Comparison of ENCODE assay signal across 30 mouse cellular contexts in genomic region chr13:41285448-41285847, GRCm38 (mm10). TPM values are rescaled to one million over a fixed set of nuclear protein-coding genes. Genes with fewer than 3 reads are reported as not detected.
DNase-seq lines count a peak whose midpoint lies in the region; ATAC-seq and TF ChIP-seq lines count a peak whose summit lies in the region.
"Had no signal": no experiment of that assay in that cellular context is flagged by ENCODE, and none has a peak within 500 bp of the region (broad histone marks: within the 10 kb centered on the region; RNA-seq: fewer than 3 reads in every experiment).

No protein-coding gene starts in this region.

- H3K9me3 ChIP-seq in limb, embryonic 10.5 days (replicated peaks), result no peaks in the 10 kb centered on the region
- H3K9me3 ChIP-seq: embryonic facial prominence, embryonic 13.5 days; embryonic facial prominence, embryonic 15.5 days; forebrain, embryonic 10.5 days; forebrain, embryonic 12.5 days had no signal

- POLR2A ChIA-PET in Patski (lab: Charles Lee), result interaction anchor here (1.4 kb wide), 1 partner anchor 354 kb away, joined by 3 read pairs; no protein-coding TSS in a partner anchor

- no peak overlapping the region for H3K4me3 ChIP-seq in limb, embryonic 10.5 days
- H3K4me3 ChIP-seq: embryonic facial prominence, embryonic 13.5 days; embryonic facial prominence, embryonic 15.5 days; erythroblast, embryonic 14.5 days; forebrain, embryonic 10.5 days; forebrain, embryonic 12.5 days had no signal

- H3K36me3 ChIP-seq in limb, embryonic 10.5 days, result no peaks in the 10 kb centered on the region
- H3K36me3 ChIP-seq: embryonic facial prominence, embryonic 13.5 days; embryonic facial prominence, embryonic 15.5 days; forebrain, embryonic 10.5 days; forebrain, embryonic 12.5 days had no signal

- H3K27me3 ChIP-seq in Patski, result no peaks in the 10 kb centered on the region
- H3K27me3 ChIP-seq in limb, embryonic 10.5 days (ENCODE audit: low read depth, poor library complexity, severe bottlenecking), result no peaks in the 10 kb centered on the region
- H3K27me3 ChIP-seq: embryonic facial prominence, embryonic 13.5 days; embryonic facial prominence, embryonic 15.5 days; forebrain, embryonic 12.5 days had no signal

- ATAC-seq in Patski, result peak; percentile 51
- ATAC-seq: forebrain, embryonic 14.5 days; forebrain, embryonic 16.5 days had no signal

- H3K4me1 ChIP-seq in limb, embryonic 10.5 days, result no peaks in the 10 kb centered on the region
- H3K4me1 ChIP-seq: embryonic facial prominence, embryonic 13.5 days; embryonic facial prominence, embryonic 15.5 days; forebrain, embryonic 10.5 days; forebrain, embryonic 12.5 days had no signal

- WGBS in limb, embryonic 10.5 days, result 81% methylated on average over 4 of the region's 4 CpGs

- no peak for TF ChIP-seq CTCF in Patski (IDR thresholded peaks at IDR 0.05)

- CTCF ChIA-PET in Patski (lab: Charles Lee), result interaction anchor here (1.0 to 4.3 kb wide), 5 partner anchors 8 to 289 kb away, joined by 3 to 18 read pairs (median 3); partner anchors contain the start of gene Gm17364

- in situ Hi-C loops in Patski (cut with MboI; ENCODE audit: low pct_unique_long_range_greater_than_20kb), result loop anchor here (5.0 to 25.0 kb wide), 3 partner anchors 287 to 977 kb away; no protein-coding TSS in a partner anchor

- peak; percentile 24 for DNase-seq in heart, adult 11 months
- no peak for DNase-seq in heart, adult 8-10 months (ENCODE audit: low spot score)
- peak; percentile 76 for DNase-seq in 3T3-L1 (ENCODE audit: low read depth, low spot score)
- DNase-seq in Patski (ENCODE audit: low read depth, low spot score), result peak; percentile 49
- no peak for DNase-seq in limb, embryonic 10.5 days (ENCODE audit: low spot score)
- DNase-seq in frontal cortex, postnatal 36 days (ENCODE audit: low spot score in 2 of 2), result no peak
- DNase-seq: adrenal gland, adult 2 months; adrenal gland, postnatal 10 days; adrenal gland, postnatal 25 days; cerebellum, adult 11 months; cerebellum, adult 18-20 months; cerebellum, adult 8-10 months; cerebellum, adult 9-11 months; cerebellum, postnatal 14 days; cerebellum, postnatal 36 days; embryo, embryonic 11 days had no signal

- no peak overlapping the region for H3K27ac ChIP-seq in limb, embryonic 10.5 days
- H3K27ac ChIP-seq: embryonic facial prominence, embryonic 13.5 days; embryonic facial prominence, embryonic 15.5 days; forebrain, embryonic 10.5 days; forebrain, embryonic 12.5 days had no signal

RNA-seq across cellular contexts. Expression of gene Gm17364, which starts 11.7 kb away (rescaled TPM):
- total RNA-seq in heart, adult 8-10 months (2022), result not detected
- not detected for polyA plus RNA-seq in Patski (2021)
- polyA plus RNA-seq in limb, embryonic 10.5 days (2016; fragmentation: Nextera tagmentation; extraction: Ambion mirVana), result not detected in 2 replicates
- total RNA-seq: adrenal gland, adult 2 months; adrenal gland, postnatal 10 days; adrenal gland, postnatal 25 days; adrenal gland, postnatal 4 days; common myeloid progenitor, adult 5-6 weeks; ES-E14; MEL had no signal
- polyA plus RNA-seq: adrenal gland, adult 2 months; brain, embryonic 14.5 days; C2C12; embryonic facial prominence, embryonic 11.5 days; embryonic facial prominence, embryonic 13.5 days; embryonic facial prominence, embryonic 15.5 days; erythroblast, embryonic 14.5 days; forebrain, embryonic 10.5 days; forebrain, embryonic 12.5 days; forebrain, embryonic 14.5 days; forebrain, embryonic 16.5 days had no signal

RNA-seq across cellular contexts. Expression of gene Smim13, which starts 35.8 kb away (rescaled TPM):
- 10 to 100 TPM; 23.3 to 28.6 (median 26.7) TPM for total RNA-seq in heart, adult 8-10 months (2022)
- 10.8 TPM for polyA plus RNA-seq in Patski (2021)
- polyA plus RNA-seq in limb, embryonic 10.5 days (2016; fragmentation: Nextera tagmentation; extraction: Ambion mirVana), result 11.6 and 11.8 TPM in 2 replicates

Comparison
In these comparisons a context has a peak if more than half of its experiments do, and no peak if none do; other contexts are left out.
1. DNase-seq: peak in heart, adult 11 months (single experiment), 3T3-L1 (single experiment) and Patski (single experiment); none in heart, adult 8-10 months (single experiment), limb, embryonic 10.5 days (single experiment) and frontal cortex, postnatal 36 days (0 of 2).